Mouse (Mus musculus): ENCODE results near the gene Osmr. TPM values are rescaled to one million over a fixed set of nuclear protein-coding genes. Genes with fewer than 3 reads are reported as not detected.

The Osmr gene
- 0.05 TPM in 1 of 2 replicates, not detected in the other for polyA plus RNA-seq (2014; fragmentation: Nextera tagmentation; extraction: Ambion mirVana)

- H3K9me3 ChIP-seq (ENCODE audit: control insufficient read depth, low read length): no peaks in the 10 kb centered on the region
- 8% methylated on average over 16 of the region's 16 CpGs for WGBS
- no peaks in the 10 kb centered on the region for H3K36me3 ChIP-seq (ENCODE audit: control insufficient read depth, insufficient read depth, low read length)
- H3K4me1 ChIP-seq (replicated peaks; ENCODE audit: control insufficient read depth, insufficient read depth, low read length): no peaks in the 10 kb centered on the region
- no peak for ATAC-seq (replicated peaks; ENCODE audit: low FRiP score)
- no peak within 1 kb of the TSS for H3K27ac ChIP-seq (ENCODE audit: low read depth, low read length)
- peak within 1 kb of the TSS; percentile 66 for H3K4me2 ChIP-seq
- no peak within 1 kb of the TSS for H3K9ac ChIP-seq (ENCODE audit: low read depth, low read length)
- DNase-seq (ENCODE audit: low spot score): no peak
- peak within 1 kb of the TSS; percentile 40 for H3K4me3 ChIP-seq (ENCODE audit: low read depth, low read length)
- peaks cover 21% of the 10 kb centered on the region for H3K27me3 ChIP-seq (replicated peaks; ENCODE audit: control insufficient read depth, insufficient read depth, low read length)
Observed at GRCm38 (mm10) chr15:6874601-6875019, at the start of gene Osmr. Gene Osmr, minus strand, starts transcription at chr15:6874969.

GRCm38 (mm10) chr15:6919406-6919805, 44.6 kb upstream of the Osmr start:
- H3K4me1 ChIP-seq (replicated peaks; ENCODE audit: control insufficient read depth, insufficient read depth, low read length): no peaks in the 10 kb centered on the region
- H3K9ac ChIP-seq (ENCODE audit: low read depth, low read length): no peak overlapping the region
- 0 out of 2 replicates have a peak, but pooled peaks cover 4% of the 10 kb centered on the region for H3K27me3 ChIP-seq (replicated peaks; ENCODE audit: control insufficient read depth, insufficient read depth, low read length)
- DNase-seq (ENCODE audit: low spot score) (no peak), ATAC-seq (replicated peaks; ENCODE audit: low FRiP score) (no peak)
- no peaks in the 10 kb centered on the region for H3K9me3 ChIP-seq (ENCODE audit: control insufficient read depth, low read length)
- no peak overlapping the region for H3K27ac ChIP-seq (ENCODE audit: low read depth, low read length)
- H3K36me3 ChIP-seq (ENCODE audit: control insufficient read depth, insufficient read depth, low read length): no peaks in the 10 kb centered on the region
- no peak overlapping the region for H3K4me3 ChIP-seq (ENCODE audit: low read depth, low read length)
- no peak overlapping the region for H3K4me2 ChIP-seq
- 75% methylated on average over 6 of the region's 6 CpGs for WGBS

- Histone ChIP-seq H3K4me3 (ENCODE audit: low read depth, low read length) (no peak overlapping the region), H3K4me1 (replicated peaks; ENCODE audit: control insufficient read depth, insufficient read depth, low read length) (peaks cover 3% of the 10 kb centered on the region; the same call in 1 of the 2 replicates), H3K9me3 (ENCODE audit: control insufficient read depth, low read length) (no peaks in the 10 kb centered on the region), H3K4me2 (no peak overlapping the region), H3K27me3 (replicated peaks; ENCODE audit: control insufficient read depth, insufficient read depth, low read length) (peaks cover 5% of the 10 kb centered on the region), H3K27ac (ENCODE audit: low read depth, low read length) (no peak overlapping the region), H3K36me3 (ENCODE audit: control insufficient read depth, insufficient read depth, low read length) (no peaks in the 10 kb centered on the region), H3K9ac (ENCODE audit: low read depth, low read length) (no peak overlapping the region)
- 86% methylated on average over 6 of the region's 6 CpGs for WGBS
- ATAC-seq (replicated peaks; ENCODE audit: low FRiP score) (no peak), DNase-seq (ENCODE audit: low spot score) (no peak)
Observed at GRCm38 (mm10) chr15:6914163-6914562, 39.4 kb upstream of the Osmr start.

GRCm38 (mm10) chr15:6909669-6910068, 34.9 kb upstream of the Osmr start:
- ATAC-seq (replicated peaks; ENCODE audit: low FRiP score) (peak; percentile 68), DNase-seq (ENCODE audit: low spot score) (peak; percentile 87)
- H3K9me3 ChIP-seq (ENCODE audit: control insufficient read depth, low read length): no peaks in the 10 kb centered on the region
- no peak overlapping the region for H3K4me2 ChIP-seq
- 2% methylated on average over 11 of the region's 11 CpGs for WGBS
- no peaks in the 10 kb centered on the region for H3K36me3 ChIP-seq (ENCODE audit: control insufficient read depth, insufficient read depth, low read length)
- no peak overlapping the region for H3K4me3 ChIP-seq (ENCODE audit: low read depth, low read length)
- H3K27me3 ChIP-seq (replicated peaks; ENCODE audit: control insufficient read depth, insufficient read depth, low read length): peaks cover 17% of the 10 kb centered on the region
- H3K4me1 ChIP-seq (replicated peaks; ENCODE audit: control insufficient read depth, insufficient read depth, low read length): peaks cover 3% of the 10 kb centered on the region; the same call in 1 of the 2 replicates
- no peak overlapping the region for H3K9ac ChIP-seq (ENCODE audit: low read depth, low read length)
- H3K27ac ChIP-seq (ENCODE audit: low read depth, low read length): no peak overlapping the region

GRCm38 (mm10) chr15:6909084-6909483, 34.3 kb upstream of the Osmr start:
- H3K27me3 ChIP-seq (replicated peaks; ENCODE audit: control insufficient read depth, insufficient read depth, low read length): peaks cover 17% of the 10 kb centered on the region
- no peaks in the 10 kb centered on the region for H3K36me3 ChIP-seq (ENCODE audit: control insufficient read depth, insufficient read depth, low read length)
- no peaks in the 10 kb centered on the region for H3K9me3 ChIP-seq (ENCODE audit: control insufficient read depth, low read length)
- no peak overlapping the region for H3K4me3 ChIP-seq (ENCODE audit: low read depth, low read length)
- DNase-seq (ENCODE audit: low spot score): no peak
- ATAC-seq (replicated peaks; ENCODE audit: low FRiP score): no peak
- H3K4me1 ChIP-seq (replicated peaks; ENCODE audit: control insufficient read depth, insufficient read depth, low read length): peaks cover 3% of the 10 kb centered on the region; the same call in 1 of the 2 replicates
- H3K9ac ChIP-seq (ENCODE audit: low read depth, low read length): no peak overlapping the region
- H3K27ac ChIP-seq (ENCODE audit: low read depth, low read length): no peak overlapping the region
- WGBS: 45% methylated on average over 14 of the region's 14 CpGs
- H3K4me2 ChIP-seq: no peak overlapping the region

GRCm38 (mm10) chr15:6908601-6909000, 33.8 kb upstream of the Osmr start:
- no peaks in the 10 kb centered on the region for H3K9me3 ChIP-seq (ENCODE audit: control insufficient read depth, low read length)
- DNase-seq (ENCODE audit: low spot score) (no peak), ATAC-seq (replicated peaks; ENCODE audit: low FRiP score) (no peak)
- no peak overlapping the region for H3K9ac ChIP-seq (ENCODE audit: low read depth, low read length)
- peaks cover 3% of the 10 kb centered on the region; the same call in 1 of the 2 replicates for H3K4me1 ChIP-seq (replicated peaks; ENCODE audit: control insufficient read depth, insufficient read depth, low read length)
- peaks cover 17% of the 10 kb centered on the region for H3K27me3 ChIP-seq (replicated peaks; ENCODE audit: control insufficient read depth, insufficient read depth, low read length)
- no peak overlapping the region for H3K4me3 ChIP-seq (ENCODE audit: low read depth, low read length)
- H3K27ac ChIP-seq (ENCODE audit: low read depth, low read length): no peak overlapping the region
- no peaks in the 10 kb centered on the region for H3K36me3 ChIP-seq (ENCODE audit: control insufficient read depth, insufficient read depth, low read length)
- 55% methylated on average over 5 of the region's 5 CpGs for WGBS
- no peak overlapping the region for H3K4me2 ChIP-seq

GRCm38 (mm10) chr15:6906260-6907047, 31.7 kb upstream of the Osmr start:
- no peak overlapping the region for H3K27ac ChIP-seq (ENCODE audit: low read depth, low read length)
- H3K27me3 ChIP-seq (replicated peaks; ENCODE audit: control insufficient read depth, insufficient read depth, low read length): peaks cover 18% of the 10 kb centered on the region
- H3K4me2 ChIP-seq: no peak overlapping the region
- H3K9ac ChIP-seq (ENCODE audit: low read depth, low read length): no peak overlapping the region
- H3K36me3 ChIP-seq (ENCODE audit: control insufficient read depth, insufficient read depth, low read length): no peaks in the 10 kb centered on the region
- no peak for ATAC-seq (replicated peaks; ENCODE audit: low FRiP score)
- H3K4me1 ChIP-seq (replicated peaks; ENCODE audit: control insufficient read depth, insufficient read depth, low read length): peaks cover 3% of the 10 kb centered on the region; the same call in 1 of the 2 replicates
- no peak for DNase-seq (ENCODE audit: low spot score)
- no peak overlapping the region for H3K4me3 ChIP-seq (ENCODE audit: low read depth, low read length)
- WGBS: 67% methylated on average over 19 of the region's 19 CpGs
- H3K9me3 ChIP-seq (ENCODE audit: control insufficient read depth, low read length): no peaks in the 10 kb centered on the region

- Histone ChIP-seq H3K9me3 (ENCODE audit: control insufficient read depth, low read length) (no peaks in the 10 kb centered on the region), H3K27ac (ENCODE audit: low read depth, low read length) (no peak overlapping the region), H3K4me3 (ENCODE audit: low read depth, low read length) (no peak overlapping the region), H3K9ac (ENCODE audit: low read depth, low read length) (no peak overlapping the region), H3K36me3 (ENCODE audit: control insufficient read depth, insufficient read depth, low read length) (no peaks in the 10 kb centered on the region), H3K4me2 (no peak overlapping the region), H3K27me3 (replicated peaks; ENCODE audit: control insufficient read depth, insufficient read depth, low read length) (peaks cover 16% of the 10 kb centered on the region), H3K4me1 (replicated peaks; ENCODE audit: control insufficient read depth, insufficient read depth, low read length) (peaks cover 3% of the 10 kb centered on the region; the same call in 1 of the 2 replicates)
- no peak for ATAC-seq (replicated peaks; ENCODE audit: low FRiP score)
- 91% methylated on average over 4 of the region's 4 CpGs for WGBS
- DNase-seq (ENCODE audit: low spot score): no peak
Observed at GRCm38 (mm10) chr15:6905726-6906125, 31.0 kb upstream of the Osmr start.

Data from liver, embryonic 11.5 days (tissue).